Mouse (Mus musculus) spleen, postnatal 14 days (tissue): ENCODE data around the gene Atf6.

Experiments
- DNase-seq, 2 experiments: peaks; one replicate each; pipeline ENCODE4 v3.0.0; 2021 to 2022; ENCODE audit warnings: low spot score in 2 of 2

Atf6 gene

DNA sequence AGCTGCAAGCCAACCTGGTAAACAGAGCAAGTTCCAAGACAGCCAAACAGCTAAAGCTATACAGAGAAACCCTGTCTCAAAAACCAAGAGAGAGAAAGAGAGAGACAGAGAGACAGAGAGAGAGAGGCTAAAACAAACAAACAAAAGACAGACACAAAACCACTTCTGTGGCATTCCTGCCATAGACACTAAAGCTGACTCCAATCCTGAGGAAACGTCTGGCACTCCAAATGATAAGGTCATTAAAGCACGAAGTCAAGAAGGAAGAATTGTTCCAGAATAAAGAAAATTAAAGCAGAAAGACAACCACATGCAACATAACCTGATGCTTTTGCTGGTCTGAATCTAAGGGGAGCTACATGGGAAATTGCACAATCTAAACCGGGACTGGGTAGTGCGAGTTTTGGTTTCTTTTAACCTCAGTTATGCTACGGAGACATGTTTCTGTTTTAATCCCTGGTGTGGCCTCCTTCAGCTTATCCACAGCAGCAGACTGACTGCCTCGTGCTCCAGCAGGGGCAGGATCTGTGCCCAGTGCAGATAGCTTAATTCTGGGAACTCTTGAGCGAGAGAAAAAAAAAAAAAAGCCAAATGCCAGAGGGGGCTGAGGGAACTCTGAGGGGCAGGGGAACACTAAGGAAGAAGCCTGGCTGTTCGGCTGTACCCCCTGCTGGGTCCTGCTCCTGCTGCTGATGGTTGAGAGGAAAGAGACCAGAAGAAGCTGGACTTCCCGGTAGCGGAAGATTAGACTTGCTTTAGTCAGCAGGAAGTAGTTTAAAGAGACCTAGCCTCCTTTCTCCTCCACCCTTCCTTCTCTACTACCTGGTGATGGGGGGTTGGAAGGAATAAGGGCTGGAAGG lies 21.9 kb downstream of the Atf6 start:
- DNase-seq = no peak

DNA sequence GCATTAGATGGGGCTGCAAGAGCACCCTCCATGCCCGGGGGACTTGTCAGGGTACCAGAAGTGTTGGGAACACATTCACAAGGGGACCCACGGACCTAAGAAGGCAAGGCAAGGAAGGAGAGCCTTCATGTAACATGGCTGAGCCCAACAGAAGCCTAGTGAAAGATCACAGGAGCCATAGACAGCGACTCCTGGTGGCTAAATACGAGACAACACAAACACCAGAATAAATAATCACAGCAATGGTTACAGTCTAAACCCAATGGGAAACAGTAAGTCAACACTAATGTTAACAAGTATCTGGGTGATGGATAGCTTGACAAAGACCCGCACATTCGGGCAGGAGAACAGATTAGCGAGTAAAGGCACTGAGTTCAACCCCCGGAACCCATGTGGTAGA lies 23.2 kb downstream of the Atf6 start:
- DNase-seq = no peak

DNA sequence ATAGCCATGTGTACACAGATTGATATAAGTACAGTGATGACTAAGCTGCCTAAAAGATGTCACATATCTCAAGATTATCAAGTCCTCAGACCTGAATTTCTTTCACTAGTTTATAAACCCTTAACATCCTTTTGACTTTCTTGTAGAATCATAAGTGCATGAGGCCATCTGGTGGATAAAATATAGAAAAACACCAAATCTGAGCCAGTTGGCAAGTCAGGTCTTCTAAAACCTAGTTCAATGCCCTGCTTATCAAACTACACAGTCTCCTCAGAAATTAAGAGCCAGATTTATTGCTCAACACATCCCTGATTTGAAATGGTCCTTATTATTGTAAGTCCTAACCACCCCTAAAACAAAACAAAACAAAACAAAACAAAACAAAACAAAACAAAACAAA lies 27.9 kb downstream of the Atf6 start:
- DNase-seq = no peak

DNA sequence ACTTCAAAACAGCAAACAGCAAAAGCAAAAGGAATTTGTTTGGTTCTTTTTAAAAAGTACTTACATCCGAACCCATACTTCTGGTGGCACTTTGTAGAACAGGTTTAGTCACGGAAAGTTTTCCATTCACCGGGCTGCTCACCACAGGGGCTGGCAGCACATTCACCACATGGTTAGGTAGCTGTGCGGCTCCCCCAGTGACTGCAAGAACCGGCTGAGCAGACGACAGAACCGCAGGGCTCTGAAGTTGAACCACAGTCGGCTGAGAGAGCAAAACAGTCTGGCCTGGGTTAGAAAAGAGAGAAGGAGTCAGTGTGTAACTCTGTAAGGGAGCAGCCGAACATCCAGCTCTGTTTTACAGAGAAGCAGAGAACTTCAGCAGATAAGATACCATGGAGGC lies 32.8 kb downstream of the Atf6 start:
- no peak for DNase-seq

DNA sequence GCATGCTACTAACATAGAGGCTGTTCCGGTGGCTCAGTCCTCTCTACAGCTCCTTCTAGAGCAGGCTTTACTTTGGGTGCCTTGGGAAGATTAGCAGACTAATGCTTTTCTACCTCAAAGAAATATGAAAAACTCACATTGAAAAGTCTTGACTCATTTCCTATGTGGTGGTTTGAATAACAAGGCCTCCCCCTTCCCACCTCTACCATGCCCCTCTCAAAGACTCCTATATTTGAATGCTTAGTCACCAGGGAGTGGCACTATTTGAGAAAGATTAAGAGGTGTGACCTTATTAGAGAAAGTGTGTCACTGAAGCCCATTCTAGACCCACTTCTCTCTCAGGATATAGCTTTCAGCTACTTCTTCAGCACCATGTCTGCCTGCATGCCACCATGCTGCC lies 37.8 kb downstream of the Atf6 start:
- DNase-seq = no peak

DNA sequence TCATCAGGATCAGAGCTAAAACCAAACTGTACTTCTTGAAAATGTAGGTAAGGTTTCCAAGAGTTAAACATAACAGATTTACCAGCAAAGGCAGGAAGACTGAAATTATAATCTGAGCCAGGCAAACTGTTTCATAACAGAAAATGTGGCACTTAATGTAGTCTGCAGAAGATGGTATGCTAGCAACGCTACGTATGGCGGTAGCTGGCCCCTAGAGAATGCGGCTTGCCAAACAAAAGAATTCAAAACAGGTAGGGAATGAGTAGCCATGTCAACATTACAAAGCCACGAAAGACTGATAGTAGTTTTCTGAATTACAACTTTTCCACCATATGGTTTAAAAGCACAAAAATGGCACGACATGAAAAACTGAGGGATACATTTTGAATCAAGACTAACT lies 38.2 kb downstream of the Atf6 start:
- DNase-seq = no peak

DNA sequence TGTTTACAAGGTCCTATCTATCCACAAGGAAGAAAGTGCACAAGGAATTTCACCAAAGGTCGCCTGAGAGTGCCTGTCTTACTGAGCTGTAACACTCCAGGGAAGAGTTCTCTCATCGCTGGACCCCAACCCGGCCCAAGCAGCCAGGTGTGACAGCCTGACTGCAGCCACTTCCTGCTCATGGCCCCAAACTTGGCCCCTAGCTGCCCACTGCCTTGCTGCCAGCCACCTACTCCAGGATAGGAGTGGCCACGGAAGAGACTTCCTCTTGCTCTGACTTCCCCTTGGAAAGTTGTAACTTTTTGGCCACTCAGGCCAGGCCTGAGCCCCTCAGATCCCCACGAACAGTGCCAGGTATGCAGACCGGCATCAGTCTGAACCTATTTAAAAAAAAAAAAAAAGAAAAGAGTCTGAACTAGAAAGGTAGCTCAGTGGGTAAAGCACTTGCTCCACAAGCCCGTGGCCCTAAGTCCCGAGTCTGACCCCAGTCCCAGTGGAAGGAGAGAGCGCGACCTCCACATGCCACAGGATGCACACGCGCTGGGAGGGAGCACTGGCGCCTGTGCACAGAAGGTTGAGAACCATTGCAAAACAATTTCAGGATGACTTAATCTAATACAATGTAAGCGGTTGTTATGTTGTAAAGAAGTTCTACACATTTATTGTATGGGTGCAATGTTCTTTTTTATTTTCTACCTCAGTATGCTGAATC lies 47.3 kb downstream of the Atf6 start:
- no peak for DNase-seq

DNA sequence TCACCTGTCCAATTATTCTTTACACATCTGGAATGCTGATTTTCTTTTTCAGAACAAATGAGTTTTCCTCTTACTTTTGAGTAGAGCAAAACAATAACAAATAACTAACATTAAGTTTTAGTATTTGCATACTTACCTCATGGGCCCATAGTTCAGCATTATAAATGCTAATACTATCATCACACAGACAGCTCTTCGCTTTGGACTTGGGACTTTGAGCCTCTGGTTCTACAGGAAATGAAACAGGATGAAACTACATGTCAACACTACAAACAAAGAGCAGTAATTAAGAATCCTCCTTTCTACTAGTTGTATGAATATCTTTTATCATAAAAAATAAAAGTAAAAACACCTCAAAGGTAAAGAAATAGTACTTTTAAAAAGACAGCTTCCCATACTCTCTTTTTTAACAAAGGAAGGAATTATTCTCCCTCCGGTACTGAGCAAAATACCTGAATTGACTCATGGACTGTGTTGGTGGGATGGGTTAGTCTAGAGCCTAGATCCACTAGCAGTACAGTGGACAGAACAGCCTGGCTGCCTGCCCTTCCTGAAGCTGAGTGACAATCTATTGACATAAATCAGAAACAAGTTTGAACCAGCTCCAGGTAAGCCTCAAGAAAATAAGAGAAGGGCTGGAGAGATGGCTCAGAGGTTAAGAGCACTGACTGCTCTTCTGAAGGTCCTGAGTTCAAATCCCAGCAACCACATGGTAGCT lies 52.1 kb downstream of the Atf6 start:
- DNase-seq = no peak

DNA sequence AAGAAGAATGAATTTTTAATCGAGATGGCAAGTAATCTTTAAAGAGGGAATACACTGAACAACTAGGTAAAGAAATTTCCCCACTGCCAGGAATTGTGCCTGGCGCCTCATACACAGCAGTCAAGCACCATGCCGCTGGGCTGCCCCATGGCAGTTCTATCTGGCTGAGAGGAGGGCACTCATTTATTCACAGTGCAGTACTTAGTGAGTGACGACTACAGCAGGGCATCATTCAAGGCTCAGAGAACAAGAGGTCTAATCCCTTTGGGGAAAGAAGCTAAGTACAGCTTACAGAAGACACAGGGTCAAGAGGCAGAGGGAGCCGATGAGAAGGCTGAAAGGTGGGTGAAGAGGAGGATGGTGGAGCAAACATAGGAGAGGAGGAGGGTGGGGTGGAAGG lies 54.7 kb downstream of the Atf6 start:
- no peak for DNase-seq

DNA sequence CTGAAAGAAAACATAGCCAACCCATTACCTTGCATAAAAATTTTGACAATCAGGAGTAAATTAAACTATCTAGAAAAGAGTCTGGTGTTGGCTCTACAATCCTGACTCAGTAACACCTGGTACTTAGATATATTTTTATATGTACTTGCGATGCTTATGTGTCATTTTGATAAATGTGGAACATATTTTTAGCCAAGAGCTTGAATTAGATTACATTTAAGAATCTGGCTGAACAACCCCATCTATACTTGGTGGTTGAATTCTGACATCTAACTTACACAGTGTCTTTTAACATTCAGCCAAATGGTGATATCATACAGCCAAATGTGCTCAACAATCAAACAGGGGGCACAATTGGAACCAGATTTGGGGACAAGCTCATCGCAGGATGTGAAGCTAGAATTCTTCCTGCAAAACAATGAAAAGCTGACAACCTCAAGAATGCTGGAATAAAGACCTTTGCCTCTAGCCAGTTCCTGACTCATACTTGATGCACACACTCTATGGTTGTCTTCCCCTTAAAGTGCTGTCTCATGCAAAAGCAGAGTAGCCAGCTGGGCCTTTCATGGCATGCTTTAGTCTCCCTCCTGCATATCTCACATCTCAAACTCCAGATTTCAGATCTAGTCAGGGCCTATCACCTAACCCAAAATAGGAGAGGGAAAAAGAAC lies 59.8 kb downstream of the Atf6 start:
- no peak for DNase-seq

DNA sequence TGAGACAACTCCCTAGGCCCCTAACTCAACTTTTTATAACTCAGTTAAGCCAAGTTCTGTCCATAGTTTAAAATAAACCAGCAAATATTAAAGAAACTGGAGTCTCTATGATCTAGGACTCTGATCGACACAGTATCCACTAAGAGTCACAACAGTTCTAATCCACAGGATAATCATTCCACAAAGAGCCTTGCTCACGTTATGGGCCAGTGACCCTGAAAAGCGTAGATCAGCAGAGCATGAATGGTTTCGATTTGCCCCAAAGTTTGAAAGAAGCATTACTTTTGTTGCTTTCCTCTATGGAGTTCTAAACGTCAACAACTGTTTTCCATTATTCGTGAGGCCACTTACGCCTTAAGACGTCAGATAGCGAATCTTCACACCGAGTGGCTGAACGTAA lies 62.9 kb downstream of the Atf6 start:
- DNase-seq = no peak

DNA sequence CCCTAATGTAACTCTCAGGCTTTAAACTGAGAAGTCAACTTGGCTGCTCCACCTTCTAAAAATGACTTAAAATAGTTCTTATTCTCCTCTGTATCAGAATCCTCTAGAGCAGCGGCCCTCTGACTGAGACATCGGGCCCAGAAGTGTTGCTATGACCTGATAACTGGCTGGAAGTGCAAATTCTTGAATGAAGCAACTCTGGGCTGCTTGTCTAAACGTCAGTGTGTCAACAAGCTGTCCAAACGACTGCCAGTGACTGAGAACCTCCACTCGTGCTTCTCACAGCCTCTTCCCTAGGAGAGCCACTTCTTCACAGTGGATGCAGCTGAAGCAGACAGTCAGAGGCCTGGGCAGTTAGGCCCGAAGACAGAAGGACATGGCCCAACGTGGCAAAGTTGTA lies 64.9 kb downstream of the Atf6 start:
- no peak for DNase-seq

DNA sequence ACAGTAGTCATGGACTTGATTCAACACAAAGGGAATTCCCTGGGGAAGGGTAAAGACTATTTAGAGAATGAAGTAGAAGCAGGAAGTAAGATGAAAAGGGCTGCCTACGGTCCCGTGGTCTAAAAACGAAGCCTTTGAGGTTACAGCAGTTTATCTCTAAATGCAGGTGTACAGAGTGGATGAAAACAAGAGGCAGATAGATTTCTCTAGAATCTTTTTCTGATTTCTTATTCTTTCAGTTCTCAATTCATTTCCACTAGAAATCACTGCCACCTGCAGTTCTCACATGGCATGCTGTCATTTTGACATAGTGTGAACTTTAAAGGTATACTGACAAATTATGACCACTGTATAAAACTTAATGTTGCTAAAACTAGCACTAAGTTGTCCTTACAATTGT lies 66.9 kb downstream of the Atf6 start:
- no peak for DNase-seq

DNA sequence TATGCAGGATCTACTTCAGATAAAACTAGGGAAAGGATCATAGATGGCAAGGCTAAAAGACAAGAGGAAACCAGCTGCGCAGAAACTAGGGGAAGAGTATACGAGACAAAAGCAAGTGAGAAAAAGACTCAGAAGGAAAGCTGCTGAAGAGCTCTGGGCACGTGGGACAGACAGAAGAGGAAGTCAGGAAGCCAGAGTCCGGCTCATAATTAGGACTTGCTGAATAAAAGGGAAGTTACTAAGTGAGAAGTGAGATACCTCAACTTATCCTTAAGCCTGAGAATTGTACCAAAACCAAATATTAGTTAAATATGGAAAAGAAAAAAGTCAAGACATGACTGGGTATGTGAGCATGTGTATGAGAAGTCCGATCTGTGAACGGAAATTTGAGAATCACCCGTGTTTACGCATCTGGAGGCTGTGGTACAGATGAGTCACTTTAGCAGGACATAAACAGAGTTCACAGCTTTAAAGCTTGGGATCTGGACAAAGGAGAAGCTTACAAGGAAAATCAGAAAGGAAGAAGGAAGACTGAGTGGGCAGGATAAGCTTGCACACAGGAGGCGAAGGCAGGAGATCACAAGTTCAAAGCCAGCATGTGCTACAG lies 71.7 kb downstream of the Atf6 start:
- DNase-seq = no peak

DNA sequence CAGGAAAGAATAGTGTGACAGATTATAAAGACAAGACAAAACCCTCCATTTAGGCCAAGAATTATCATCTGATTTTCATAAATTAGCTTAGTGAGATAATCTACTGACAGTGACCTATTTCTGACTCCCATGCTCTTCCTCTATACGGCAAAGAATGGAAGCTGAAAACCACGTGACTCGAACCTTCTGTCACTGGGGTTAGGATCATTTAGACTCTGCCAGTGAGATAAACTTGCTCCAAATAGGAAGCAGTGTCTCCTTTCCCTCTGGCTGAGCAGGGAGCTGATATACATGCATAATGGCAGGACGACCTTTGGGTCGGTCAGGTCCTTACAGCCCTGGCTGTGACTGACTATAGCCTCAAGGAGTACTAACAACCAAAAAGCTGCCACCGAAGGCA lies 76.0 kb downstream of the Atf6 start:
- DNase-seq = no peak

DNA sequence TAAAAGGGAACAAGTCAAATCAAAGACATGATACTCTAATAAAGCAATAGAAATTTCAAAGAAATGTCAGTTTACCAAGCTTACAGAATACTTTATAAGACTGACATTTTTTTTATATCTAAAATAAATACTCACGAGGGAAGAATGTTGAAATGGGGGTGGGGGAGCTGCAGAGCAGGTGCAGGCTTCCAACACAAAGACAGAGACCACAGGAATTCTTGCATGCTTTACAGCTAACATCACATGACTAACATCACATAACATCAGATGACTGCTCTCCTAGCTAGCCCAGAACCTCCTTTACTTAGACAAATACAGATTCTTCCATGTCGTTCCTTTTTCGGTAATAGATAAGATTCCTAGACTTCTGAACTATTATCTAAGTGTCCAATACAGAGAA lies 76.6 kb downstream of the Atf6 start:
- DNase-seq = no peak

DNA sequence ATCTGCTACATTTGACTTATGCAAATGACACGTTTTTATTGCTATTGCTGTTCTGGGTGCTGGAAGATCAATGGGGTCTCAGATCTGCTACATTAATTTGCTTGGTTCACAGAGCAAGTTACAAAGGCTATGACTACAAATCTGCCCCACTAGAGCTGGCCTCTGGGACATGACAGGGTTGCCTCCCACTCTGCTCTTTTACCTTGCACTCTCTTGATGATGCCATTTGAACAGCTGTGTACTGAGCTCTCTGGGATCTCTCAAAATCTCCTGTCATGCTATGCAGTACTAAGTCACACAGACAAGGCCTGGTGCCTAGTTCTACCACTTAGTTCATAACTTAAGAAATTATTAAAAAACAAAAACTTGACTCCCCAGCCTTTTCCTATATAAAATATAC lies 79.9 kb downstream of the Atf6 start:
- DNase-seq = no peak

DNA sequence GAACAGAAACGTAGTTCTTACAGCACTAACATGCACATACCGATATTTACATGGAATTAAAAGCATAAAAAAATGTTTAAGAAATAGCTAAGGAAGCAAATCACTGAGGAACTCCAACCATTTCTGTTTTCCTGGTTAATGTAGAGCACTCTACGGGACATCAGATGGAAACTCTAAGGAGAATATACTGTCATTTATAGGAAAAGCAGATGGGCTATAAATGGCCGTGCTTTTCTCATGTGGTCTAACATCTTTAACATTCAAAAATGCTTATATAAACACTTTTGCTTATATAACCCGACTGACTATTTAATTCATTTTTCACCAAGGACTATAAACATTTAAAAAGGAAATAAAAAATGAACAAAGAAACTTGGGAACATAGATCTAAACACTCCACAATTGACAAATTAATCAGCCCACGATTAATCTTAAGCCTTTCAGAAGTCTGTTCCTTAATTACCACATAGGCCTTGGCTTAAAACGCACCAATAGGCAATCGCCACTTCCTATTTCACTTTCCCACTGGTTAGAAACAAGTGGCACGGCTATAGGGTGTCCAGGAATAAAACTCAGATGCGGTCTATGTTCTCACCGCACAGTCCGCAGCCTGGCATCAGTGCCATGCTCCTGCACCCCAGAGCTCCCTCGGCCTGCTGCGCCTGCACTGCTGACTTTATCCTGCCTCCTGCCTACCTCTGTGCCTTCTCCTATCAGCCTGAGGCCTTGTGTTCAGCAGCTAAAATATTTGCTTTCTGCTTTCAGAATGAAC lies 80.8 kb downstream of the Atf6 start:
- no peak for DNase-seq

DNA sequence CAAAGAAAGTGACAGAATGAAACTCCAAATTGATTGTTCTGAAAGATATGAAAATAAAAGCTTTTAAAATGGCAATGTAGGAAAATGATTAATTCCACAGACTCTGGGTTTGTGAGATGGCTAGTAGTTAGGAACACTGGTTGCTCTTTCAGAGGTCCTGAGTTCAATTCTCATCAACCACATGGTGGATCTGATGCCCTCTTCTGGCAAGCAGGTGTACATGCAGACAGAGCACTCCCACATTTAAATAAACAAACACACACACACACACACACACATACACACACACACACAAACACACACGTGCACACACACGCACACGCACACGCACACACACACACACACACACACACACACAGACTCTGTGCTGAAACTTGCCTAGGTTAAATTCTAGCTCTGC lies 89.9 kb downstream of the Atf6 start:
- no peak for DNase-seq

DNA sequence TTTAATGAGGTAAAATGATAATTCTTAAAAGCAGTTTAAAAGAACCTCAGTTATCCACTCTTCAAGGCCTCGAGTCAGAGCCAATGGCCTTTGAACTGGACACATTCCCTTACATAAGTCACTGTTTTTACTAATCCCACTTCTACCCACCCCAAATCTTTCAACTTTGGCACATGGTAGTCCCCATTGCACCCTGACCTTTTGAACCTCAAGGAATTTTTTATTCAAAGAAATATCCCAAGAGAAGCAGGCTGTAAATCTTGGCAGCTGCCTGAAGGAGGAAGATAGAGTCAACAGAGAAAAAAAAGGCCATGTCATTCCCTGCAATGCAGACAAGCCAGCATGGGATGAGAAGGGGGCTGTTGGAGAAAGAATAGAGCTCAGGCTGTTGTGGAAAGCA lies 93.1 kb downstream of the Atf6 start:
- no peak for DNase-seq

DNA sequence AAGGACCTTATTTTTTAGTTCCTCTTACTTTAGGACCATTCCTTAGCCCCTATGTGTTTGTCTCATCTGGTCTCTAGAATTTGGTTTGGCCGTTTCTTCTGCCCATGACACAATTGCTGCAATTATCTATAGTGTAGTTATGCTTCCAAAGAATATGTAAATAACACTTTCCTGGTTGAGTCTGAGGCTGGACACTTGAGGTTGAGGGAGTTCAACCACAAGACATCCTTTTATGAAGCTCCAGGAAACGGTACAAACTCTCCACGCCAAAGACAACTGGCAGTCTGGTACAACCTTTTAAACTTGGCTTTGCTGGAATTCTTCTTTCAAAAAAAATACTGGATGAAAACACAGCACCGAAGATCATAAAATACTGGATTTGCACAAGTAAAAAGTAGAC lies 94.1 kb downstream of the Atf6 start:
- DNase-seq = no peak
